Mouse (Mus musculus): ENCODE results near the gene Nfkbia. TPM values are rescaled to one million over a fixed set of nuclear protein-coding genes. Genes with fewer than 3 reads are reported as not detected.

Nfkbia gene
- polyA plus RNA-seq, 1 experiment from 2014 or later = 42.6 TPM

- H3K36me3 ChIP-seq (ENCODE audit: control insufficient read depth, insufficient read depth, low read length) = no peaks in the 10 kb centered on the region
- no peak overlapping the region for H3K9ac ChIP-seq (ENCODE audit: low read depth, low read length)
- H3K4me3 ChIP-seq (ENCODE audit: low read depth, low read length) = no peak overlapping the region
- no peaks in the 10 kb centered on the region for H3K9me3 ChIP-seq (replicated peaks; ENCODE audit: control insufficient read depth, low read length)
- WGBS (ENCODE audit: insufficient replicate concordance) = 81% methylated on average over 17 of the region's 17 CpGs
- ATAC-seq (replicated peaks; ENCODE audit: insufficient number of reproducible peaks, low FRiP score, low TSS enrichment) = no peak
- H3K27ac ChIP-seq (ENCODE audit: low read depth, low read length) = no peak overlapping the region
- H3K27me3 ChIP-seq (ENCODE audit: control insufficient read depth, insufficient read depth, low read length) = no peaks in the 10 kb centered on the region
- no peak overlapping the region for H3K4me2 ChIP-seq
- no peaks in the 10 kb centered on the region for H3K4me1 ChIP-seq (ENCODE audit: control insufficient read depth, insufficient read depth, low read length)
Measured at GRCm38 (mm10) chr12:55507332-55507935, 15.0 kb upstream of the Nfkbia start.

- H3K9me3 ChIP-seq (replicated peaks; ENCODE audit: control insufficient read depth, low read length) = no peaks in the 10 kb centered on the region
- no peaks in the 10 kb centered on the region for H3K36me3 ChIP-seq (ENCODE audit: control insufficient read depth, insufficient read depth, low read length)
- WGBS (ENCODE audit: insufficient replicate concordance) = 1% methylated on average over 6 of the region's 6 CpGs
- H3K4me1 ChIP-seq (ENCODE audit: control insufficient read depth, insufficient read depth, low read length) = no peaks in the 10 kb centered on the region
- H3K27me3 ChIP-seq (ENCODE audit: control insufficient read depth, insufficient read depth, low read length) = no peaks in the 10 kb centered on the region
- H3K27ac ChIP-seq (ENCODE audit: low read depth, low read length) = no peak overlapping the region
- H3K4me2 ChIP-seq = no peak overlapping the region
- no peak overlapping the region for H3K9ac ChIP-seq (ENCODE audit: low read depth, low read length)
- no peak for ATAC-seq (replicated peaks; ENCODE audit: insufficient number of reproducible peaks, low FRiP score, low TSS enrichment)
- H3K4me3 ChIP-seq (ENCODE audit: low read depth, low read length) = no peak overlapping the region
Measured at GRCm38 (mm10) chr12:55506029-55506330, 13.5 kb upstream of the Nfkbia start.

GRCm38 (mm10) chr12:55505314-55506028 lies 13.0 kb upstream of the Nfkbia start:
- Histone ChIP-seq H3K4me2 (no peak overlapping the region), H3K9ac (ENCODE audit: low read depth, low read length) (no peak overlapping the region), H3K36me3 (ENCODE audit: control insufficient read depth, insufficient read depth, low read length) (no peaks in the 10 kb centered on the region), H3K4me3 (ENCODE audit: low read depth, low read length) (no peak overlapping the region), H3K27ac (ENCODE audit: low read depth, low read length) (no peak overlapping the region), H3K27me3 (ENCODE audit: control insufficient read depth, insufficient read depth, low read length) (no peaks in the 10 kb centered on the region), H3K9me3 (replicated peaks; ENCODE audit: control insufficient read depth, low read length) (no peaks in the 10 kb centered on the region), H3K4me1 (ENCODE audit: control insufficient read depth, insufficient read depth, low read length) (no peaks in the 10 kb centered on the region)
- no peak for ATAC-seq (replicated peaks; ENCODE audit: insufficient number of reproducible peaks, low FRiP score, low TSS enrichment)
- WGBS (ENCODE audit: insufficient replicate concordance) = 64% methylated on average over 7 of the region's 7 CpGs

GRCm38 (mm10) chr12:55499031-55499430 lies 6.6 kb upstream of the Nfkbia start:
- Histone ChIP-seq H3K36me3 (ENCODE audit: control insufficient read depth, insufficient read depth, low read length) (no peaks in the 10 kb centered on the region), H3K4me1 (ENCODE audit: control insufficient read depth, insufficient read depth, low read length) (no peaks in the 10 kb centered on the region), H3K4me2 (0 out of 2 replicates have a peak overlapping the region, but pooled peaks have one; percentile 31), H3K4me3 (ENCODE audit: low read depth, low read length) (no peak overlapping the region), H3K9me3 (replicated peaks; ENCODE audit: control insufficient read depth, low read length) (no peaks in the 10 kb centered on the region), H3K27ac (ENCODE audit: low read depth, low read length) (no peak overlapping the region), H3K27me3 (ENCODE audit: control insufficient read depth, insufficient read depth, low read length) (no peaks in the 10 kb centered on the region), H3K9ac (ENCODE audit: low read depth, low read length) (no peak overlapping the region)
- WGBS (ENCODE audit: insufficient replicate concordance) = under 1% methylated on average over 10 of the region's 10 CpGs
- ATAC-seq (replicated peaks; ENCODE audit: insufficient number of reproducible peaks, low FRiP score, low TSS enrichment) = no peak

GRCm38 (mm10) chr12:55497737-55498136 lies 5.3 kb upstream of the Nfkbia start:
- H3K27me3 ChIP-seq (ENCODE audit: control insufficient read depth, insufficient read depth, low read length) = no peaks in the 10 kb centered on the region
- no peaks in the 10 kb centered on the region for H3K36me3 ChIP-seq (ENCODE audit: control insufficient read depth, insufficient read depth, low read length)
- no peak overlapping the region for H3K4me3 ChIP-seq (ENCODE audit: low read depth, low read length)
- 47% methylated on average over 8 of the region's 8 CpGs for WGBS (ENCODE audit: insufficient replicate concordance)
- no peak for ATAC-seq (replicated peaks; ENCODE audit: insufficient number of reproducible peaks, low FRiP score, low TSS enrichment)
- H3K27ac ChIP-seq (ENCODE audit: low read depth, low read length) = no peak overlapping the region
- peaks cover 5% of the 10 kb centered on the region; the same call in 1 of the 2 replicates for H3K4me1 ChIP-seq (ENCODE audit: control insufficient read depth, insufficient read depth, low read length)
- H3K9ac ChIP-seq (ENCODE audit: low read depth, low read length) = no peak overlapping the region
- no peak overlapping the region for H3K4me2 ChIP-seq
- no peaks in the 10 kb centered on the region for H3K9me3 ChIP-seq (replicated peaks; ENCODE audit: control insufficient read depth, low read length)

- no peaks in the 10 kb centered on the region for H3K27me3 ChIP-seq (ENCODE audit: control insufficient read depth, insufficient read depth, low read length)
- peaks cover 6% of the 10 kb centered on the region for H3K4me1 ChIP-seq (ENCODE audit: control insufficient read depth, insufficient read depth, low read length)
- H3K36me3 ChIP-seq (ENCODE audit: control insufficient read depth, insufficient read depth, low read length) = no peaks in the 10 kb centered on the region
- no peak overlapping the region for H3K4me3 ChIP-seq (ENCODE audit: low read depth, low read length)
- WGBS (ENCODE audit: insufficient replicate concordance) = 61% methylated on average over 5 of the region's 5 CpGs
- H3K4me2 ChIP-seq = no peak overlapping the region
- no peak for ATAC-seq (replicated peaks; ENCODE audit: insufficient number of reproducible peaks, low FRiP score, low TSS enrichment)
- no peaks in the 10 kb centered on the region for H3K9me3 ChIP-seq (replicated peaks; ENCODE audit: control insufficient read depth, low read length)
- no peak overlapping the region for H3K27ac ChIP-seq (ENCODE audit: low read depth, low read length)
- no peak overlapping the region for H3K9ac ChIP-seq (ENCODE audit: low read depth, low read length)
Measured at GRCm38 (mm10) chr12:55495902-55496605, 3.6 kb upstream of the Nfkbia start.

- no peak for ATAC-seq (replicated peaks; ENCODE audit: insufficient number of reproducible peaks, low FRiP score, low TSS enrichment)
- Histone ChIP-seq H3K4me3 (ENCODE audit: low read depth, low read length) (no peak overlapping the region), H3K4me2 (no peak overlapping the region), H3K36me3 (ENCODE audit: control insufficient read depth, insufficient read depth, low read length) (peaks cover 2% of the 10 kb centered on the region; the same call in 1 of the 2 replicates), H3K9me3 (replicated peaks; ENCODE audit: control insufficient read depth, low read length) (no peaks in the 10 kb centered on the region), H3K4me1 (ENCODE audit: control insufficient read depth, insufficient read depth, low read length) (peaks cover 12% of the 10 kb centered on the region), H3K27me3 (ENCODE audit: control insufficient read depth, insufficient read depth, low read length) (no peaks in the 10 kb centered on the region), H3K9ac (ENCODE audit: low read depth, low read length) (no peak overlapping the region), H3K27ac (ENCODE audit: low read depth, low read length) (no peak overlapping the region)
- 31% methylated on average over 9 of the region's 9 CpGs for WGBS (ENCODE audit: insufficient replicate concordance)
Measured at GRCm38 (mm10) chr12:55495114-55495901, 2.9 kb upstream of the Nfkbia start.

- peaks cover 15% of the 10 kb centered on the region for H3K36me3 ChIP-seq (ENCODE audit: control insufficient read depth, insufficient read depth, low read length)
- H3K4me2 ChIP-seq = peak overlapping the region; percentile 76
- peaks cover 16% of the 10 kb centered on the region for H3K4me1 ChIP-seq (ENCODE audit: control insufficient read depth, insufficient read depth, low read length)
- H3K27ac ChIP-seq (ENCODE audit: low read depth, low read length) = no peak overlapping the region
- ATAC-seq (replicated peaks; ENCODE audit: insufficient number of reproducible peaks, low FRiP score, low TSS enrichment) = no peak
- peak overlapping the region; percentile 80 for H3K4me3 ChIP-seq (ENCODE audit: low read depth, low read length)
- peak overlapping the region; percentile 95; the same call in 1 of the 2 replicates for H3K9ac ChIP-seq (ENCODE audit: low read depth, low read length)
- no peaks in the 10 kb centered on the region for H3K9me3 ChIP-seq (replicated peaks; ENCODE audit: control insufficient read depth, low read length)
- H3K27me3 ChIP-seq (ENCODE audit: control insufficient read depth, insufficient read depth, low read length) = no peaks in the 10 kb centered on the region
- WGBS (ENCODE audit: insufficient replicate concordance) = 36% methylated on average over 8 of the region's 8 CpGs
Measured at GRCm38 (mm10) chr12:55493381-55493780, 934 bp upstream of the Nfkbia start.

Data from heart, embryonic 11.5 days (tissue).